Mouse (Mus musculus) intestine, embryonic 16.5 days (tissue): ENCODE measurements around the gene Gm20388. TPM values are rescaled to one million over a fixed set of nuclear protein-coding genes. Genes with fewer than 3 reads are reported as not detected.

ENCODE experiments used
- ATAC-seq: fragments of 200-750 bp; cut with Nextera tagmentation; 2 replicates; pipeline ENCODE4 v1.8.0; 2017; ENCODE audit warnings: moderate TSS enrichment, moderate library complexity
- H3K27ac ChIP-seq: fragments of 300-500 bp; sonication (generic); 2 replicates; pipeline ENCODE4 v1.5.1; 2014; ENCODE audit warnings: mild to moderate bottlenecking, low read length
- H3K27me3 ChIP-seq: fragments of 300-500 bp; sonication (generic); replicated peaks from 2 replicates; pipeline ENCODE4 v1.6.1; 2014; ENCODE audit warnings: low read length, control low read depth, mixed read lengths; ENCODE audit not compliant: control insufficient read depth, insufficient read depth
- H3K36me3 ChIP-seq: fragments of 300-500 bp; sonication (generic); 2 replicates; pipeline ENCODE4 v1.6.1; 2014; ENCODE audit warnings: low read length, control low read depth; ENCODE audit not compliant: control insufficient read depth, insufficient read depth
- H3K4me1 ChIP-seq: fragments of 300-500 bp; sonication (generic); 2 replicates; pipeline ENCODE4 v1.6.1; 2014; ENCODE audit warnings: low read length, control low read depth, mixed read lengths; ENCODE audit not compliant: control insufficient read depth, insufficient read depth
- H3K4me2 ChIP-seq: fragments of 300-500 bp; sonication (generic); 2 replicates; pipeline ENCODE4 v1.6.1; 2014; ENCODE audit warnings: low read depth, low read length, control low read depth
- H3K4me3 ChIP-seq: fragments of 300-500 bp; sonication (generic); 2 replicates; pipeline ENCODE4 v1.5.1; 2014; ENCODE audit warnings: mild to moderate bottlenecking, low read length
- H3K9ac ChIP-seq: fragments of 300-500 bp; sonication (generic); 2 replicates; pipeline ENCODE4 v1.6.1; 2014; ENCODE audit warnings: low read depth, low read length
- H3K9me3 ChIP-seq: fragments of 300-500 bp; sonication (generic); 2 replicates; pipeline ENCODE4 v1.6.1; 2016; ENCODE audit warnings: low read length, control low read depth; ENCODE audit not compliant: control insufficient read depth
- WGBS: fragments of 180-500 bp; shearing (Covaris S2); extraction: QIAGEN DNeasy Blood & Tissue Kit; methylation state at CpG from one replicate; pipeline ENCODE4 v1.1.7; 2014; 5-methylcytosine and 5-hydroxymethylcytosine counted together
- polyA plus RNA-seq: library from polyadenylated mRNA; unstranded; fragments of >200 nt; fragmentation: Nextera tagmentation; extraction: Ambion mirVana; gene quantifications from 2 replicates; pipeline ENCODE4 v1.2.1, GENCODE M21; 2015

The Gm20388 gene
- polyA plus RNA-seq, 1 experiment from 2014 or later: 5.8 TPM

DNA sequence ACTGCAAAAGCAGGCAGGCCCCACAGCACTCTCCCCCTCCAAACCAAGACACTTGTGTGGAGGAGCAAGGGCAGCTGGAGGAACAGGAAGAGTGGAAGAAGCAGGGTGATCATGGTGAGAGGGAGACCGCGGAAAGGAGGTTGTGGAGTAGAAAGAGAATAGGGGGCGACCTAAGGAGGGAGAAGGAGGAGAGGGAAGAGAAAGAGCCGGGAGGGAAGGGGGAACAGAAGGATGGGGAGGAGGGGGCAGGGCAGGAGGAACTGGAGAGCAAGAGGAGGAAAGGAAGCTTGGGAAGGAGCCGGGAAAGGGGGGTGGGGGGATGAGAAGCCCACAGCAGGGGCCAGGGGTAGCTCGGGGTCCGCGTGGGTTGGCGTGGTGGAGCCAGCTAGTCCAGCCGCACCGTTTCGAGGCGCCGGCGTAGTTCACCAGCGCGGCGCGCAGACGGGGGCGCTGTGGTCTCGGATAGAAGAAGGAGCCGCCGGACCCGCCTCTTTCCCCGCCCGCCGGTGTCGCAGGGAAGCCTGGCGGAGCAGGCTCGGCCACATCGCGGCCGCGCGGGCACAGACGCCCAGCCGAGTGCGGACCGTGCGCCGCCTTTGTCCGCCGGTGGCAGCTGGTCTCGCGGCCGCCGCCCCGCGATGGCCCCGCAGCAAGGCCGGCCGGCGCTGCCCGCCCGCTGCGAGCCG, 3742.8 kb downstream of the Gm20388 start, which contains the start of gene Rhou:
TSS of gene Rhou (plus strand) at position 622 of the 686 bp plus-strand sequence.
- Histone ChIP-seq H3K4me1 (peaks cover 32% of the 10 kb centered on the region), H3K9me3 (no peaks in the 10 kb centered on the region), H3K36me3 (no peaks in the 10 kb centered on the region), H3K9ac (peak within 1 kb of the TSS; percentile 94), H3K27ac (peak within 1 kb of the TSS; percentile 80), H3K4me2 (peak within 1 kb of the TSS; percentile 51), H3K27me3 (no peaks in the 10 kb centered on the region), H3K4me3 (peak within 1 kb of the TSS; percentile 77)
- under 1% methylated on average over 58 of the region's 58 CpGs for whole genome bisulfite sequencing
- peak; percentile 86 for ATAC-seq

DNA sequence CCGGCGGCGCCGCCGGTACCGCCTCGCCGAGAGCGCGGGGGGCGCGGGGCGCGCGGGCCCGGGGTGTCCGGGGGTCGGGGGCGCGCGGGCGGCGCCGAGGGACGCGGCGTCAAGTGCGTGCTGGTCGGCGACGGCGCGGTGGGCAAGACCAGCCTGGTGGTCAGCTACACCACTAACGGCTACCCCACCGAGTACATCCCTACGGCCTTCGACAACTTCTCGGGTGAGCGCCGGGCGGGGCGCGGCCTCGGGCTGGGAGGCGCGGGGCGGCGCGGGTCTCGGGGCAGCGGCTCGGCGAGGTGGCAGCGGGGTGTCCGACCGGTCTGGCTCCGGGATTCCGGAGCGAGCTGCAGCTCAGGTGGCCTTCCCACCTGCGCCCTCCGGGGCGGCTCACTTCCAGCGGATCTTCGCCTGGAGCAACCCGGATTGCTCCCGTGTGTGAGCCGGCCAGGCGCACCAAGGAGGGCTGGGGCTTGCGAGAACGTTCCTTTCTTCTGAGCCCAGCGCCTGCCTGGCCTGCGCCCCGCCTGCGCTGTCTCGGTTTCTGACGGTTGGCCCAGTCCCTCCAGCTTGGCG, 3743.4 kb downstream of the Gm20388 start:
- Histone ChIP-seq H3K27me3 (no peaks in the 10 kb centered on the region), H3K4me2 (peak overlapping the region; percentile 51), H3K4me1 (peaks cover 27% of the 10 kb centered on the region), H3K36me3 (no peaks in the 10 kb centered on the region), H3K27ac (peak overlapping the region; percentile 80), H3K9me3 (no peaks in the 10 kb centered on the region), H3K9ac (peak overlapping the region; percentile 94), H3K4me3 (peak overlapping the region; percentile 77)
- peak; percentile 80 for ATAC-seq
- under 1% methylated on average over 76 of the region's 77 CpGs for WGBS

DNA sequence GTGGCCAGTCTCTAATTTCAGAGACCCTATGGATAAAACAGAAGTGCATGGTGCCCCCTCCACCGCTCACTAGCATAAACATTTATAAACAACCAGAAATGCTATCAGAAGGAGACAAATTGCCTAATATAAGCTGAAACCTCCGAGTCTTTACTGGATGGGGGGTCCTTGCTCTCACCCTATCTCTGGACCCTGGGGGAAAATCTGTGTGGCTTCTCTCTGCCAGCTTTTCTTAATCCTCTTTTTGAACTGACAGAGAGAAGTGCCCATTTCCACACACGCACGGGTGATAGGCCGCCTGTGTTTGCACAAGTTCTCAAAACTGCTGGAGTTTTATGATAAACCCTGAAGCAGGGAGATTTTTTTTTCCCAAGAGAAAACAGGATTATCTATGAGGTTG, 3744.1 kb downstream of the Gm20388 start:
- Histone ChIP-seq H3K9me3 (no peaks in the 10 kb centered on the region), H3K27me3 (no peaks in the 10 kb centered on the region), H3K4me1 (peaks cover 21% of the 10 kb centered on the region), H3K4me3 (peak overlapping the region; percentile 77), H3K36me3 (no peaks in the 10 kb centered on the region), H3K4me2 (peak overlapping the region; percentile 51), H3K27ac (peak overlapping the region; percentile 80), H3K9ac (peak overlapping the region; percentile 94)
- WGBS: 14% methylated on average over 5 of the region's 5 CpGs
- ATAC-seq: no peak

DNA sequence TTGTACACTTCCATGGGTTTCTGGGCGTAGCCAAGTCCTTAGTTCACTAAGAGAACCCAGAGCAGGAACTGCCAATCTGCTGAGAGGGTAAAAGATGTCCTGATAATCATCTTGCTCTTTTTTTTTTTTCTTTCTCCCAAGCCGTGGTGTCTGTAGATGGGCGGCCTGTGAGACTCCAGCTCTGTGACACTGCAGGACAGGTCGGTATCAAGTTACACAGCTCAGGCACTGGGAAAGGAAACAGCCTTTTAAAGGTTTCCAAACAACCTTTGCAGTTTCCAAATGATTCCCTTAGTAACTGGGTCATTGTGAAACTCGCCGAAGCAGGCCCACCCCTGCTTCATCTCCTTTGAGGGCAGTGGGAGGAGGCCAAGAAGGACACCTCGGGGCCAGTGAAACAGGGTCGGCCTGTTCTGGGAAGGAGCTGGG, 3744.7 kb downstream of the Gm20388 start:
- Histone ChIP-seq H3K36me3 (no peaks in the 10 kb centered on the region), H3K9me3 (no peaks in the 10 kb centered on the region), H3K27me3 (no peaks in the 10 kb centered on the region), H3K4me1 (peaks cover 20% of the 10 kb centered on the region), H3K4me2 (peak overlapping the region; percentile 51), H3K4me3 (peak overlapping the region; percentile 77), H3K9ac (peak overlapping the region; percentile 94), H3K27ac (peak overlapping the region; percentile 80)
- ATAC-seq: no peak
- WGBS: 10% methylated on average over 8 of the region's 8 CpGs

DNA sequence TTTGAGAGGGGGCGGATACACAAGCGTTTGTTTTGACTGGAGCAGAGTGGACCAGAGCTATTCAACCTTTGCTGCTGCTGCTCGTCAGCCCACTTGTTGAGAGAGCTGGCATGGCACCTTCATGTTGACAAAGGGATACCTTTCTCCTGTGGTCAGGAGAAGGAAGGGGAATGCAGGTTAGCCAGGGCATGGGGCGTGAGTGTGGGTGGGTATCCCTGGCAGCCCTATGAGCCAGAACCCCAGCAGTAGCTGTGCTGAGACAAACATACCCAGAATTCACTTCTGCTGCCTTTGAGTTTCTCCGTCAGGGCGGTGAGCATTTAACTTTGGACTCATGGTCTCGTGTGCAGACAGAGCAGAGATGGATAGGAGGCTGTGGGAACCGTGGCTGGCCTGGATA, 3747.2 kb downstream of the Gm20388 start:
- Histone ChIP-seq H3K4me1 (peaks cover 16% of the 10 kb centered on the region), H3K27me3 (no peaks in the 10 kb centered on the region), H3K36me3 (no peaks in the 10 kb centered on the region), H3K9me3 (no peaks in the 10 kb centered on the region), H3K27ac (no peak overlapping the region), H3K9ac (no peak overlapping the region), H3K4me3 (no peak overlapping the region), H3K4me2 (no peak overlapping the region)
- 91% methylated on average over 8 of the region's 8 CpGs for whole genome bisulfite sequencing
- ATAC-seq: no peak

DNA sequence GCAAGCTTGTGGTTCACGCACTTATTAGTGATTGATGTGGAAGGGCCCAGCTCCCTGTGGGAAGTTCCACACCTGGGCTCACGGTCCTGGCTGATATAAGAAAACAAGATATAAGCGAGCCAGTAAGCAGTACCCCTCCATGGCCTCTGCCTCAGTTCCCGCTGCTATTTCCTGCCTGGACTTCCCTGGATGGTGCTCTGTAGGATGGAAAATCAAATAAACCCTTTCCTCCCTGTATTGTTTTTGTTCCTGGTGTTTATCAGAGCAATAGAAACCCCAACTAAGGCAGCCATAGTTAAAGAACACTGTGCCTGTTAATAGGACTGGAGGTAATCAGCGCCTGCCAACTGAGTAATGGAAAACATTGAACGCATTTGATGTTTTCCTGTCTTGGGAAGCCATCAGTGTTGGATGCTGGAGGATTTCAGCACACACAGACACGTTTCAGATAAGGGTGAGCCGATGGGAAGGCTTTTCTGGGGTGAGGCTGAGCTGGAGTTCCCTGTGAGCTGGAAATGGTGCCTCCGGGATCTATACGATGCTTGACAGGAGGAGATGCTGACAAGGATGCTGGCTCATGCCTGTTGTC, 3748.9 kb downstream of the Gm20388 start:
- ATAC-seq: 0 out of 2 replicates have a peak, but pooled peaks have one; percentile 9
- Histone ChIP-seq H3K27me3 (no peaks in the 10 kb centered on the region), H3K4me2 (no peak overlapping the region), H3K36me3 (peaks cover 6% of the 10 kb centered on the region), H3K27ac (no peak overlapping the region), H3K9ac (no peak overlapping the region), H3K9me3 (no peaks in the 10 kb centered on the region), H3K4me1 (peaks cover 11% of the 10 kb centered on the region), H3K4me3 (no peak overlapping the region)
- 81% methylated on average over 10 of the region's 10 CpGs for WGBS

DNA sequence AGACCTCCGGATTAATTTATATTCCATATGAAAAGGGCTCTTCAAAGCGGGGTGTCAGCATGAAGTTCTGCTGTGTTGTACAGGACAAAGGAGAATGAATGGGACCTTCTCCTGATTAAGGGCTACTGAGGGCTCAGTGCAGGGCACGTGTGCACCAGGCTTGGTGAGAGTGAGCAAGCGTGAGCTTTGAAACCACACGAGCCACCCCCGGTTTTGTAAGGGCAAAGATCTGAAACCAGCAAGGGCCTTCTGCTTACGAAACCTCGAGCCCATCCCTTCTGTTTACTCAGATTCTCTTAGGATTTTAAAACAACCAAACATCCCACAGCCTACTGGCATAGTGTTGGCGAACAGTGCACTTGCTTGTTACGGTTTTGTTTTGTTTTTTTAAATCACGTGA, 3750.9 kb downstream of the Gm20388 start:
- 82% methylated on average over 11 of the region's 11 CpGs for WGBS
- no peaks in the 10 kb centered on the region for H3K4me1 ChIP-seq
- no peak overlapping the region for H3K4me3 ChIP-seq
- H3K27ac ChIP-seq: no peak overlapping the region
- no peak overlapping the region for H3K4me2 ChIP-seq
- H3K27me3 ChIP-seq: no peaks in the 10 kb centered on the region
- no peak for ATAC-seq
- no peak overlapping the region for H3K9ac ChIP-seq
- H3K9me3 ChIP-seq: no peaks in the 10 kb centered on the region
- H3K36me3 ChIP-seq: peaks cover 6% of the 10 kb centered on the region

DNA sequence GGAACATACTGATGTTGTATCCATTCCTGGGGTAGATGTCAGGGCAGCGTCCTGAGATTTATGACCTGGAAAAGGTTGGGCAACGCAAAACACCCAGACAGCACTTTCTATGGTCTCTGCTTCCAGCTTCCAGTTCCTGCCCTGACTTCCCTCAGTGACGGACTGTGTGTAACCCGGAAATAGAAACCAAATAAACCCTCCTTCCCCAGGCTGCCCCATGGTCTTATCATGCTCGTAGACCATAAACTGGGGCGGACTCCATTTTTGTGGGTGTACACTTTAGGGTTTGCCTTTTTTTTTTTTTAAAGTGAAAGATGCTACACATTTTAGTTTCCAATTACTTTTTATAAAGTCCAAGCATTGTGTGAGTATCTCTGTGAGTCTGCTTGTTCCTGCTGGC, 3754.9 kb downstream of the Gm20388 start:
- H3K9ac ChIP-seq: no peak overlapping the region
- H3K27ac ChIP-seq: peak overlapping the region; percentile 53; the same call in 1 of the 2 replicates
- peak; percentile 84 for ATAC-seq
- no peak overlapping the region for H3K4me2 ChIP-seq
- no peak overlapping the region for H3K4me3 ChIP-seq
- H3K4me1 ChIP-seq: no peaks in the 10 kb centered on the region
- H3K27me3 ChIP-seq: no peaks in the 10 kb centered on the region
- H3K9me3 ChIP-seq: no peaks in the 10 kb centered on the region
- peaks cover 6% of the 10 kb centered on the region for H3K36me3 ChIP-seq
- WGBS: 50% methylated on average over 6 of the region's 6 CpGs

DNA sequence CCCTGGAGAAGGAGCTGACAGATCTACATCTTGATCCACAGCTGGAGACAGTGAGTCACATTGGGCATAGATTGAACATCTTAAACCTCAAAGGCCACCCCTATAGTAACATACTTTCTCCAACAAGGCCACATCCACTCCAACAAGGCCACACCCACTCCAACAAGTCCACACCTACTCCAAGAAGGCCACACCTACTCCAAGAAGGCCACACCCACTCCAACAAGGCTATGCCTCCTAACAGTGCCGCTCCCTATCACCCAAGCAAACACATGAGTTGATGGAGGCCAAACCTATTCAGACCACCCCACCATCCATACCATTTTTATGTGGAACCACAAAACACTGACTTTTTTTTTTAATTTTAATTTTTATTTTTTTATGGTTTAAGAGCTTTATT, 3756.2 kb downstream of the Gm20388 start:
- Histone ChIP-seq H3K27ac (no peak overlapping the region), H3K36me3 (peaks cover 6% of the 10 kb centered on the region), H3K9me3 (no peaks in the 10 kb centered on the region), H3K4me1 (no peaks in the 10 kb centered on the region), H3K4me3 (no peak overlapping the region), H3K4me2 (no peak overlapping the region), H3K9ac (no peak overlapping the region), H3K27me3 (no peaks in the 10 kb centered on the region)
- WGBS: 83% methylated on average over 1 of the region's 1 CpGs
- ATAC-seq: no peak
